Mouse (Mus musculus): Measurements from ENCODE around the gene Zbtb38. TPM values are rescaled to one million over a fixed set of nuclear protein-coding genes. Genes with fewer than 3 reads are reported as not detected.
"Not testable (repeated sequence)": the region's sequence is repeated elsewhere in the genome, so short reads cannot be mapped to it uniquely, and the experiment has no call there.

Gene Zbtb38
- total RNA-seq, 2 experiments from 2014 or later, result 65.0 to 65.8 TPM

GRCm38 (mm10) chr9:96684866-96685599 lies 67.6 kb downstream of the Zbtb38 start:
- no peak for DNase-seq (ENCODE audit: low spot score in 2 of 2)

- DNase-seq (ENCODE audit: low spot score in 2 of 2), result no peak
Observed at GRCm38 (mm10) chr9:96684165-96684792, 68.4 kb downstream of the Zbtb38 start.

- DNase-seq (ENCODE audit: low spot score in 2 of 2), result no peak
Observed at GRCm38 (mm10) chr9:96678611-96679010, 74.0 kb downstream of the Zbtb38 start.

- not testable (repeated sequence) for DNase-seq (ENCODE audit: low spot score in 2 of 2)
Observed at GRCm38 (mm10) chr9:96677711-96678110, 74.9 kb downstream of the Zbtb38 start.

- no peak for DNase-seq (ENCODE audit: low spot score in 2 of 2)
Observed at GRCm38 (mm10) chr9:96676671-96677070, 76.0 kb downstream of the Zbtb38 start.

- no peak for DNase-seq (ENCODE audit: low spot score in 2 of 2)
Observed at GRCm38 (mm10) chr9:96675763-96676640, 76.6 kb downstream of the Zbtb38 start.

GRCm38 (mm10) chr9:96675071-96675762 lies 77.4 kb downstream of the Zbtb38 start:
- DNase-seq (ENCODE audit: low spot score in 2 of 2), result peak in 1 of 2 experiments; percentile 75

- no peak for DNase-seq (ENCODE audit: low spot score in 2 of 2)
Observed at GRCm38 (mm10) chr9:96674301-96674700, 78.3 kb downstream of the Zbtb38 start.

- no peak for DNase-seq (ENCODE audit: low spot score in 2 of 2)
Observed at GRCm38 (mm10) chr9:96672466-96672865, 80.2 kb downstream of the Zbtb38 start.

GRCm38 (mm10) chr9:96671249-96671648 lies 81.4 kb downstream of the Zbtb38 start:
- no peak for DNase-seq (ENCODE audit: low spot score in 2 of 2)

- peak; percentile 96 to 99 for DNase-seq (ENCODE audit: low spot score in 2 of 2)
Observed at GRCm38 (mm10) chr9:96669877-96670276, 82.8 kb downstream of the Zbtb38 start.

GRCm38 (mm10) chr9:96668628-96669027 lies 84.0 kb downstream of the Zbtb38 start:
- peak; percentile 78 to 83 for DNase-seq (ENCODE audit: low spot score in 2 of 2)

- peak in 1 of 2 experiments; percentile 50 for DNase-seq (ENCODE audit: low spot score in 2 of 2)
Observed at GRCm38 (mm10) chr9:96660510-96661244, 92.0 kb downstream of the Zbtb38 start.

GRCm38 (mm10) chr9:96659801-96660200 lies 92.8 kb downstream of the Zbtb38 start:
- DNase-seq (ENCODE audit: low spot score in 2 of 2), result no peak

- DNase-seq (ENCODE audit: low spot score in 2 of 2), result no peak
Observed at GRCm38 (mm10) chr9:96653538-96653937, 99.1 kb downstream of the Zbtb38 start.

GRCm38 (mm10) chr9:96652763-96653162 lies 99.9 kb downstream of the Zbtb38 start:
- no peak for DNase-seq (ENCODE audit: low spot score in 2 of 2)

GRCm38 (mm10) chr9:96650807-96651206 lies 101.8 kb downstream of the Zbtb38 start:
- no peak for DNase-seq (ENCODE audit: low spot score in 2 of 2)

GRCm38 (mm10) chr9:96649924-96650323 lies 102.7 kb downstream of the Zbtb38 start:
- no peak for DNase-seq (ENCODE audit: low spot score in 2 of 2)

- DNase-seq (ENCODE audit: low spot score in 2 of 2), result peak in 1 of 2 experiments; percentile 41
Observed at GRCm38 (mm10) chr9:96649362-96649761, 103.3 kb downstream of the Zbtb38 start.

- DNase-seq (ENCODE audit: low spot score in 2 of 2), result no peak
Observed at GRCm38 (mm10) chr9:96646668-96647295, 105.8 kb downstream of the Zbtb38 start.
